ENCODE assay signal across 31 mouse cellular contexts in the genomic region with DNA sequence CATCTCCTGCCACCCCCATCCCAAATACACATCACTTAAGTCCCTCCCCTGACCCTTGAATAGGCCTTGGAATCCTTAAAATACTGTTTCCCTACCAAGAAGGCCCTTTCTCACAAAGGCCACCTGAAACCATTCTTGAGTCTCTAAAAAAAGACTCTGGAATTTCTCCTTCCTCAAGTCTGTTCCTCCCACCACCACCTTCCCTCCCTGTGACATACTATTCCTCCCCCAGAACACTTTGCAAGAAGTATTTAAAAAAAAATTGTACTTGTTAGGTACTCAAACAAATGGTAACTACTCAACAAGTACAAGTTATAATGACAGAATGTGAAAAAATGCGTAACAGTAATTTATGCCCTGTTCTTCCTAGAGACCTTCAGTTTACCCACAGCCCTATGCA.
"Had no signal": no experiment of that assay in that cellular context is flagged by ENCODE, and none has a peak within 500 bp of the region (broad histone marks: within the 10 kb centered on the region; RNA-seq: fewer than 3 reads in every experiment).

No protein-coding gene starts in this region.

- H3K9me3 ChIP-seq: limb, embryonic 10.5 days; limb, embryonic 12.5 days; limb, embryonic 13.5 days; limb, embryonic 15.5 days; liver, embryonic 12.5 days; liver, embryonic 13.5 days; liver, embryonic 15.5 days; lung, embryonic 15.5 days; megakaryocyte, embryonic 14.5 days; midbrain, embryonic 10.5 days; midbrain, embryonic 12.5 days; midbrain, embryonic 13.5 days; midbrain, embryonic 15.5 days had no signal

- ATAC-seq: liver, embryonic 12.5 days; liver, postnatal 0 days; lung, postnatal 0 days; midbrain, embryonic 13.5 days; midbrain, embryonic 15.5 days; midbrain, embryonic 16.5 days had no signal

- H3K27me3 ChIP-seq: limb, embryonic 12.5 days; limb, embryonic 13.5 days; limb, embryonic 15.5 days; liver, embryonic 12.5 days; liver, embryonic 13.5 days; liver, embryonic 15.5 days; lung, embryonic 15.5 days; megakaryocyte, embryonic 14.5 days; midbrain, embryonic 12.5 days; midbrain, embryonic 13.5 days; midbrain, embryonic 15.5 days had no signal

- H3K27ac ChIP-seq: limb, embryonic 10.5 days; limb, embryonic 12.5 days; limb, embryonic 13.5 days; limb, embryonic 15.5 days; liver, embryonic 12.5 days; liver, embryonic 13.5 days; liver, embryonic 14.5 days; liver, embryonic 15.5 days; lung, embryonic 15.5 days; macrophage; midbrain, embryonic 10.5 days; midbrain, embryonic 12.5 days; midbrain, embryonic 13.5 days; midbrain, embryonic 15.5 days had no signal

- H3K36me3 ChIP-seq: limb, embryonic 10.5 days; limb, embryonic 12.5 days; limb, embryonic 13.5 days; limb, embryonic 15.5 days; liver, embryonic 12.5 days; liver, embryonic 13.5 days; liver, embryonic 15.5 days; lung, embryonic 15.5 days; midbrain, embryonic 10.5 days; midbrain, embryonic 12.5 days; midbrain, embryonic 13.5 days; midbrain, embryonic 15.5 days had no signal

- DNase-seq: left cerebral cortex, postnatal 4 days; liver; liver, embryonic 13.5 days; liver, postnatal 0 days; lung, adult 18-20 months; lung, adult 2 months; lung, embryonic 14.5 days; lung, postnatal 10 days; lung, postnatal 14 days; lung, postnatal 36 days; lung, postnatal 4 days; midbrain, embryonic 14.5 days had no signal

- H3K4me1 ChIP-seq: limb, embryonic 10.5 days; limb, embryonic 12.5 days; limb, embryonic 15.5 days; liver, embryonic 12.5 days; liver, embryonic 13.5 days; liver, embryonic 15.5 days; megakaryocyte, embryonic 14.5 days; midbrain, embryonic 10.5 days; midbrain, embryonic 12.5 days; midbrain, embryonic 13.5 days; midbrain, embryonic 15.5 days had no signal

- H3K9ac ChIP-seq: limb, embryonic 12.5 days; limb, embryonic 13.5 days; limb, embryonic 15.5 days; liver, embryonic 12.5 days; liver, embryonic 13.5 days; liver, embryonic 14.5 days; liver, embryonic 15.5 days; liver, postnatal 0 days; lung, embryonic 14.5 days; lung, embryonic 15.5 days; midbrain, embryonic 12.5 days; midbrain, embryonic 13.5 days; midbrain, embryonic 15.5 days had no signal

- H3K4me2 ChIP-seq: limb, embryonic 12.5 days; limb, embryonic 13.5 days; limb, embryonic 15.5 days; liver, embryonic 11.5 days; liver, embryonic 12.5 days; liver, embryonic 13.5 days; liver, embryonic 15.5 days; lung, embryonic 14.5 days; lung, embryonic 15.5 days; midbrain, embryonic 11.5 days; midbrain, embryonic 12.5 days; midbrain, embryonic 13.5 days; midbrain, embryonic 15.5 days had no signal

- H3K4me3 ChIP-seq: limb, embryonic 10.5 days; limb, embryonic 12.5 days; limb, embryonic 13.5 days; limb, embryonic 15.5 days; liver, embryonic 12.5 days; liver, embryonic 13.5 days; liver, embryonic 15.5 days; lung, embryonic 15.5 days; megakaryocyte, embryonic 14.5 days; midbrain, embryonic 10.5 days; midbrain, embryonic 12.5 days; midbrain, embryonic 13.5 days; midbrain, embryonic 15.5 days; myocyte had no signal
